Mouse (Mus musculus): Measurements from ENCODE around the gene Npc2. TPM values are rescaled to one million over a fixed set of nuclear protein-coding genes. Genes with fewer than 3 reads are reported as not detected.

Gene Npc2
- polyA plus RNA-seq, 1 experiment from 2014 or later = 82.7 TPM

DNA sequence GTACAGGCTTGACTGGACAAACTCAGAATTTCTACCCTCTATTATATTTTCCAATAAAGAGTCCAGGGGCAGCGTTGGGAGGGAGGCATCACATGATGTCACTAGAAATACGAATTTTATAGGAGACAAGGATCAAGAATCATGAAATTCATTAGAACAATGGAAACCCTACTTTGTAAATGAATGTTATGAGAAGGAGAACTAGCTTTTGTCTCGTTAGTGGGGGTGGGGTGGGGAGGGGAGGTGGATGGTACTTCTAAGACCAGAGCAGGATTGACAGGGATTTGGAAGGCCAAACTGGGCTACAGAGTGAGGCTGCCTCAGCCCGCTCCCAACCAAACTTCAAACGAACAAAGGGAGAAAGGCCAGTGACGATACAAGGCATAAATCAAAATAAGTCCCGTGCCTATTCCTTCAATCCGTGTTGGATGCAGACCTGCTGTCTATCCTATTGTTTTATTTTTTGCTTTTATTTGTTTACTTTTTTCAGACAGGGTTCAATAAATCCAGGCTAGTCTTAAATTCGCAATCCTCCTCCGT, 901 bp downstream of the Npc2 start:
- H3K4me3 ChIP-seq = peak overlapping the region; percentile 83

GRCm38 (mm10) chr12:84769624-84770023, 3.3 kb downstream of the Npc2 start:
- peaks cover 52% of the 10 kb centered on the region for H3K4me1 ChIP-seq
- H3K36me3 ChIP-seq = peaks cover 55% of the 10 kb centered on the region
- WGBS = 95% methylated on average over 7 of the region's 7 CpGs
- H3K9me3 ChIP-seq (replicated peaks) = no peaks in the 10 kb centered on the region
- no peak for DNase-seq (ENCODE audit: low spot score)
- no peak overlapping the region for H3K27ac ChIP-seq (replicated peaks)
- H3K27me3 ChIP-seq (ENCODE audit: low read depth, poor library complexity, severe bottlenecking) = no peaks in the 10 kb centered on the region
- no peak overlapping the region for H3K4me3 ChIP-seq

More for the DNA sequence above, 901 bp downstream of the Npc2 start:
- H3K4me1 ChIP-seq = peaks cover 48% of the 10 kb centered on the region
- WGBS = 8% methylated on average over 10 of the region's 10 CpGs
- H3K9me3 ChIP-seq (replicated peaks) = no peaks in the 10 kb centered on the region
- peak; percentile 44 for DNase-seq (ENCODE audit: low spot score)
- H3K27me3 ChIP-seq (ENCODE audit: low read depth, poor library complexity, severe bottlenecking) = no peaks in the 10 kb centered on the region
- peaks cover 49% of the 10 kb centered on the region for H3K36me3 ChIP-seq
- H3K27ac ChIP-seq (replicated peaks) = peak overlapping the region; percentile 94

DNA sequence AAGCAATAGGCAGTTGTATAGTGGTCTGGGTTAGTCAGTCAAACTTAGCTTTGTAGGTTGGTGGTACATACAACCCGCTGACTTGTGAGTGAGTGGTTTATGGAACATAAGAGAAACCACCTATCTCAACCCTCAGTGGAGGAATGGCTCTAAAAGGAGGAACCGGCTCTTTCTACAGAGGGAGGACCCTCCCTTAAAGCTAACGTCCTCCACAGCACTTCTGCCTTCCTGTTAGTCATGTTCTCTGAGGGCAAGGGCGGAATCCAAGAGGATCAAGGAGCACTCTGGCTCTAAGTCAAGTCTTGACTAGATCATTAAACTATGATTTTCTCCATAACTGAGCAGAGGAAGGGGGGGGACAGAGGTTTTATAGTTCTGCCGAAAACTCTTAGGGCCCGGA, 5.4 kb downstream of the Npc2 start:
- no peak for DNase-seq (ENCODE audit: low spot score)
- H3K27me3 ChIP-seq (ENCODE audit: low read depth, poor library complexity, severe bottlenecking) = no peaks in the 10 kb centered on the region
- H3K4me1 ChIP-seq = peaks cover 42% of the 10 kb centered on the region
- H3K9me3 ChIP-seq (replicated peaks) = no peaks in the 10 kb centered on the region
- peaks cover 74% of the 10 kb centered on the region for H3K36me3 ChIP-seq
- 93% methylated on average over 6 of the region's 6 CpGs for WGBS
- H3K27ac ChIP-seq (replicated peaks) = no peak overlapping the region
- no peak overlapping the region for H3K4me3 ChIP-seq

DNA sequence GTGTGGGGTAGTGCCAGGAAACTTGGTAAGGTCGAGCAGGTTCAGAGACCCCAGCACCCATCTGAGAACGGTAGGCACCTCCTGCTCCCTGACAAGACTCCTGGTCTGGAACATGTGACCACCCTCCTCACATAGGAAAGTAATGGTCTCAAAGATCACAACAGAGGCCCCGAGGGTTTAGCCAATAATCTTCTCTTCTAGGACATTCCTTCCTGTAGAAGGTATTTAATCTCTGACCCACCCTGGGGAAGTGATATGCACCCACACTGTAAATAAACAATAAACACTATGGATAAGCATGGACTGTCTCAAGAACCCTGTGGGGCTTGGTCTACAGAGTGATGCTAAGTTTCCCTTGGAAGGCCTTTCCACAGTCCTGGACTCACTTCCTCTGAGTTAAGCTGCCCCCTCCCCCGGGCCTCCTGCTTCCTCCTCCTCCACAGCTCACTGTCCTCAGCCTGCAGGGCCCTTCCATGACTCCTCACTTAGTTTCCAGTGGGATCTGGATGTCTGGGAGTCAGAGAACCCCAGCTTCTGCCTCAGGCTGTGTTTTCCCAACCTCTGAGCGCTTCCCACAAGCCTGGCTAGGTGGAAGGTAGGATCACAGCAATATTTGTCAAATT, 6.7 kb downstream of the Npc2 start:
- H3K27ac ChIP-seq (replicated peaks) = no peak overlapping the region
- H3K36me3 ChIP-seq = peaks cover 86% of the 10 kb centered on the region
- no peak for DNase-seq (ENCODE audit: low spot score)
- 80% methylated on average over 5 of the region's 5 CpGs for WGBS
- no peaks in the 10 kb centered on the region for H3K9me3 ChIP-seq (replicated peaks)
- peaks cover 33% of the 10 kb centered on the region for H3K4me1 ChIP-seq
- H3K4me3 ChIP-seq = no peak overlapping the region
- no peaks in the 10 kb centered on the region for H3K27me3 ChIP-seq (ENCODE audit: low read depth, poor library complexity, severe bottlenecking)

GRCm38 (mm10) chr12:84765506-84765905, 7.4 kb downstream of the Npc2 start:
- 92% methylated on average over 15 of the region's 15 CpGs for WGBS

DNA sequence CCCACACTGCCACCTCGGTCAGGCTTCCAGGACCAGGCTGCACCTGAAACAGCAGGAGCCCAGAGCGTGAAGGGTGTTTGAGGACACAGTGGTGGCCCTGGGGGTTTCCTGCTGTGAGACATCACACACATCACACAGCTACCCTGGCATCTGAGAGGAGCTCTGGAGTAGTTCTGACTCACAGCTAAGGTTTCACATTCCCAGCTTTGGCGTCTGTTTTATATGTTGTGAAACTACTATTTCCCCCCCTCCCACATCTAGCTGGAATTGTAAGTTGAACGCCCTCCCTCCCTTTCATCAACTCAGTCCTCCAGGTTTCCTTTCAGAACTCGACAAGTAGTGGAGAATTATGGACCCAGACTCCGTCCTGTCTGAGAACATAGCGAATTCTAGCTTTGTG, 8.2 kb downstream of the Npc2 start:
- Histone ChIP-seq H3K27ac (replicated peaks) (no peak overlapping the region), H3K36me3 (peaks cover 88% of the 10 kb centered on the region), H3K9me3 (replicated peaks) (no peaks in the 10 kb centered on the region), H3K27me3 (ENCODE audit: low read depth, poor library complexity, severe bottlenecking) (no peaks in the 10 kb centered on the region), H3K4me1 (peaks cover 20% of the 10 kb centered on the region), H3K4me3 (no peak overlapping the region)
- 91% methylated on average over 7 of the region's 7 CpGs for WGBS
- no peak for DNase-seq (ENCODE audit: low spot score)

More at GRCm38 (mm10) chr12:84765506-84765905, 7.4 kb downstream of the Npc2 start:
- no peak overlapping the region for H3K4me3 ChIP-seq
- no peaks in the 10 kb centered on the region for H3K27me3 ChIP-seq (ENCODE audit: low read depth, poor library complexity, severe bottlenecking)
- H3K27ac ChIP-seq (replicated peaks) = no peak overlapping the region
- no peaks in the 10 kb centered on the region for H3K9me3 ChIP-seq (replicated peaks)
- H3K4me1 ChIP-seq = peaks cover 26% of the 10 kb centered on the region
- DNase-seq (ENCODE audit: low spot score) = no peak
- H3K36me3 ChIP-seq = peaks cover 87% of the 10 kb centered on the region

DNA sequence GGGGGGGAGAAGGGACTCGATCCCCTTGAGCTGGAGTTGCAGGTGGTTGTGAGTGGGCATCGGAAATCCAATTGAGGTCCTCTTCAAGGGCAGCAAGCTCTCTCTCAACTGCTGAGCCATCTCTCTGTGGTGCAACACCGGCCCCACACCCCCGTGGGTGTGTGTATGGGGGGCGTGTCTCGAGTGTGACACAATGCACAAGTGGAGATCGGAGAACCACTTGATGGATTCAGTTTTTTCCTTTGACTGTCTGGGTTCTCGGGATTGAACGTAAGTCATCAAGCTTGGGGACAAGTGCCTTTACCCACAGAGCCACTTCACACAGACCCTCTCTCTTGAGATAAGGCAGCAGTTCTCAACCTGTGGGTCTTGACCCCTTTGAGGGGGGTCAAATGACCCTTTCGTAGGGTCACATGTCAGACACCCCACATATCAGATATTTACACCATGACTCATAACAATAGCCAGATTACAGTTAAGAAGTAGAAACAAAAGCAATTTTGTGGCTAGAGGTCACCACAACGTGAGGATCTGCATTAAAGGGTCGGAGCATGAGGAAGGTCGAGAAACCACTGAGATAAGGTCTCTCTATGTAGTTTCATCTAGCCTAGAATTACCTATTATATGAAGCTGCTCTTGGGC, 9.3 kb downstream of the Npc2 start:
- H3K36me3 ChIP-seq = peaks cover 88% of the 10 kb centered on the region
- no peaks in the 10 kb centered on the region for H3K27me3 ChIP-seq (ENCODE audit: low read depth, poor library complexity, severe bottlenecking)
- H3K4me3 ChIP-seq = no peak overlapping the region
- DNase-seq (ENCODE audit: low spot score) = no peak
- no peak overlapping the region for H3K27ac ChIP-seq (replicated peaks)
- 93% methylated on average over 13 of the region's 13 CpGs for WGBS
- H3K4me1 ChIP-seq = peaks cover 15% of the 10 kb centered on the region
- no peaks in the 10 kb centered on the region for H3K9me3 ChIP-seq (replicated peaks)

DNA sequence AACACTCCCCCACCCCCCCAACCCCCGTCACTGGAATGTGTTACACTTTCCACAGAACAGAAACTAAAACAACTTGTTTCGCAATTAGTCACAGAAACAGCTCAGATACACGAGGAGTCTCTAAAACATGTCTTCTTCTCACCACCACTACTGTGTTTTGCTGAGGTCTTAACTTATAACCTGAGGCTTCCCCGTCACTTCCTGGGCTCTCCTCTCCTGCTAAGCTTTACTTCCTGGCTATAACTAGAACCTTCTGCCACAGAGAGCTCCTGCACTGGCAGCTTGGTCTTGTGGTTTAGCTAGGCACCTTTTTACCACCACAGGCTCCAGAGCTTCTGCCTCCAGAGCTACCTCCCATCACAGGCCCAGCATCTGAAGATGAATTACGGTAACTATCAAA, 10.4 kb downstream of the Npc2 start:
- Histone ChIP-seq H3K36me3 (peaks cover 90% of the 10 kb centered on the region), H3K27me3 (ENCODE audit: low read depth, poor library complexity, severe bottlenecking) (no peaks in the 10 kb centered on the region), H3K9me3 (replicated peaks) (no peaks in the 10 kb centered on the region), H3K4me1 (peaks cover 9% of the 10 kb centered on the region), H3K27ac (replicated peaks) (no peak overlapping the region), H3K4me3 (no peak overlapping the region)
- WGBS = 90% methylated on average over 5 of the region's 5 CpGs
- no peak for DNase-seq (ENCODE audit: low spot score)

DNA sequence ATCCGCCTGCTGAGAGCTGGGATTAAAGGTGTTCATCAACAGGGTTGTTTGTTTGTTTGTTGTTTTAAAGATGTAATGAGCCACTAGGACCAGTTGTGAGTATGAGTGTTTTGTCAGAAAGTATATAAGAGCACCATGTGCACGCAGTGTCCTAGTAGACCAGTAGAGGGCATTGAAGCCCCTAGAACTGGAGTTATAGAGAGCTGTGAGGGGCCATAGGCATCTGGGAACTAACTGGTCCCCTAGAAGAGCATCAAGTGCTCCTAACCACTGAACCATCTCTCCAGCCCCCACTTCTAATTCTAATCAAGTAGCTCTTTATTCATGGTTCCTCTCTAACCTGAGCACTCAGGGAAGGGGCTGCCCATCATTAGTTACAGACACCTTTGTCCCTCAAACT, 13.9 kb downstream of the Npc2 start:
- WGBS = 87% methylated on average over 2 of the region's 2 CpGs
- DNase-seq (ENCODE audit: low spot score) = no peak
- peaks cover 6% of the 10 kb centered on the region; the same call in 1 of the 2 replicates for H3K27me3 ChIP-seq (ENCODE audit: low read depth, poor library complexity, severe bottlenecking)
- peaks cover 89% of the 10 kb centered on the region for H3K36me3 ChIP-seq
- H3K4me3 ChIP-seq = no peak overlapping the region
- no peaks in the 10 kb centered on the region for H3K9me3 ChIP-seq (replicated peaks)
- H3K4me1 ChIP-seq = peaks cover 13% of the 10 kb centered on the region
- H3K27ac ChIP-seq (replicated peaks) = no peak overlapping the region

GRCm38 (mm10) chr12:84756016-84756415, 16.9 kb downstream of the Npc2 start:
- Histone ChIP-seq H3K4me1 (peaks cover 43% of the 10 kb centered on the region), H3K4me3 (no peak overlapping the region), H3K27ac (replicated peaks) (no peak overlapping the region), H3K36me3 (peaks cover 61% of the 10 kb centered on the region), H3K27me3 (ENCODE audit: low read depth, poor library complexity, severe bottlenecking) (peaks cover 11% of the 10 kb centered on the region), H3K9me3 (replicated peaks) (no peaks in the 10 kb centered on the region)
- 91% methylated on average over 10 of the region's 10 CpGs for WGBS
- no peak for DNase-seq (ENCODE audit: low spot score)

DNA sequence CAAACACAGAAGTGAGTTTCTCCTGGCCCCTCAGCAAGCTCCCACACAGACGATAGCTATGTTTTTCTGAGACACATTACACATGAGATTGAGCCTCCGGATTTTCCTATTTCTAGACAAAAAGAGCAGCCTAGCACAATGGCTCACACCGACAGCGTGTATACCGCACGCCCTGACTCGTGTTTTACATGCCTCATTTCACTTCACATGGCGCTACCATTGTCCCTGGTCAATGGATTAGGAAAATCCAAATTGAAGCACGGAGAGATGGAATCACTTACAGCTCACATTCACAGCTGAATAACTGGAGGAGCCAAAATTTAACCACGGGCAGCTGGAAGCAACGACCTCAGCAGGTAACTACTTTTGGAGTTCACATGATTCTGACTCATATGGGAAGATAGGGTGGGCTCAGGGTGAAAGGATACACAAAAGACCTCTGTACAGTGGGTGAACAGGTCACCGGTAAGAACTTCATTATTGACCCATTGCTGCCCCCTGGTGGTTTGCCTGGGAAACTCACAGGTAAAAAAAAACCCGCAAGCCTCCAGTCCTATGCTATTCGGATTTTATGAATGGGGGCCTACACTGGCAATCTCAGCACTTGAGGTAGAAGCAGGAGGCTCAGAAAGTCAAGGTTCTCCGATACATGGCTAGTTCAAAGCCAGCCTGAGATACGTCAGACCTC, 17.8 kb downstream of the Npc2 start:
- DNase-seq (ENCODE audit: low spot score) = peak; percentile 68
- Histone ChIP-seq H3K36me3 (peaks cover 52% of the 10 kb centered on the region), H3K4me3 (no peak overlapping the region), H3K9me3 (replicated peaks) (no peaks in the 10 kb centered on the region), H3K27ac (replicated peaks) (peak overlapping the region; percentile 52; the same call in 1 of the 2 replicates), H3K27me3 (ENCODE audit: low read depth, poor library complexity, severe bottlenecking) (peaks cover 11% of the 10 kb centered on the region), H3K4me1 (peaks cover 50% of the 10 kb centered on the region)
- 52% methylated on average over 16 of the region's 16 CpGs for WGBS

DNA sequence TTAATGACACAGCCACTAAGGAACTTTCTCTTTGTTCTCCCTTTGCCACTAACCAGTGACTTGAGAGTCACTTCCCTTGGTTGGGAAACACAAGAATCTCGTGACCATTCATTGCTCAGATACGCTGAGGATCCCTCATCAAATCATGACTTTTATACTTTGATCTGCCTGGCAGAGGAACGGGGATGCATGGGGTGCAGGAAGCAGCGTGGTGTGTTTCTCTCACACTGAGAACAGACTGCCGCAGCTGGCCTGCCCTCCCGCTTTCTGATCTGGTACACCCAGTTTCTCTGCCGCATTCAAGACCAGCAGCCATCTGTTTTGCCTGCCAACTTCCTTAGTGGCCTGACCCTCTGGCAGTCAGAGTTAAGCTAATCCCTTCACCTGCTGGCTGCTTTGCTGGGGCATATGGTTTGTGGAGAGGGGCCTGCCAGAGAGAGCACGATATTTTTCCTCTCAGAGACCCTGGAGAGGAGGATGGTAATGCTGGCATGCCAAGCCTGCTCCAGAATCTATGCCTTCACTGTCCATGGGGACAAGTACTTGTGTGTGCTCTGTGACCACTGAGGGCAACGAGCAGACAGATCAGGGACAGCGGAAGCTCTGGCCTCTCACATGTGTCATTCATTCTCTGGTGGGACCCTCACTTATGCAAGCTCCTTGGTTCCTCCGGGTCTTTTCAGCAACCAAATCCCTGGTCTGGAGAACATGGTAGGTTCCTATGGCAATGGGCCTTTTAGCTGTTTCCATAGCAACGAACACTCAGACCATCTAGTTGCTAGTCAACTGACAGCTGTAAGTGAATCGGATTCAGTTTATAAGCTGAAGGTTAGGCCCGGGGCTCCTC, 20.6 kb downstream of the Npc2 start:
- peak; percentile 59 for DNase-seq (ENCODE audit: low spot score)

More for the DNA sequence above, 20.6 kb downstream of the Npc2 start:
- Histone ChIP-seq H3K9me3 (replicated peaks) (no peaks in the 10 kb centered on the region), H3K36me3 (peaks cover 24% of the 10 kb centered on the region), H3K4me3 (no peak overlapping the region), H3K27ac (replicated peaks) (peak overlapping the region; percentile 79), H3K27me3 (ENCODE audit: low read depth, poor library complexity, severe bottlenecking) (peaks cover 11% of the 10 kb centered on the region), H3K4me1 (peaks cover 53% of the 10 kb centered on the region)
- 43% methylated on average over 14 of the region's 14 CpGs for WGBS

Measured in midbrain, embryonic 10.5 days (tissue).